Mouse (Mus musculus) forebrain, embryonic 16.5 days (tissue): ENCODE data around the gene Cstad. TPM values are rescaled to one million over a fixed set of nuclear protein-coding genes. Genes with fewer than 3 reads are reported as not detected.

Experiments used
- ATAC-seq: fragments of 200-750 bp; cut with Nextera tagmentation; 2 replicates; pipeline ENCODE4 v1.8.0; 2017; ENCODE audit warnings: mild to moderate bottlenecking, moderate library complexity
- H3K27ac ChIP-seq: fragments of 300-500 bp; sonication (generic); 2 replicates; pipeline ENCODE4 v1.5.1; 2014; ENCODE audit warnings: low read length, control low read depth
- H3K27me3 ChIP-seq: fragments of 300-500 bp; sonication (generic); replicated peaks from 2 replicates; pipeline ENCODE4 v1.6.1; 2014; ENCODE audit warnings: low read length; ENCODE audit not compliant: control insufficient read depth, insufficient read depth
- H3K36me3 ChIP-seq: fragments of 300-500 bp; sonication (generic); 2 replicates; pipeline ENCODE4 v1.6.1; 2014; ENCODE audit not compliant: control insufficient read depth, insufficient read depth
- H3K4me1 ChIP-seq: fragments of 300-500 bp; sonication (generic); replicated peaks from 2 replicates; pipeline ENCODE4 v1.6.1; 2014; ENCODE audit warnings: low read length; ENCODE audit not compliant: control insufficient read depth, insufficient read depth
- H3K4me2 ChIP-seq: fragments of 300-500 bp; sonication (generic); 2 replicates; pipeline ENCODE4 v1.6.1; 2014; ENCODE audit warnings: mild to moderate bottlenecking, low read length, control low read depth
- H3K4me3 ChIP-seq: fragments of 300-500 bp; sonication (generic); replicated peaks from 2 replicates; pipeline ENCODE4 v1.5.1; 2014; ENCODE audit warnings: mild to moderate bottlenecking, low read length, control low read depth
- H3K9ac ChIP-seq: fragments of 300-500 bp; sonication (generic); replicated peaks from 2 replicates; pipeline ENCODE4 v1.6.1; 2014; ENCODE audit warnings: low read depth, low read length, control low read depth
- H3K9me3 ChIP-seq: fragments of 300-500 bp; sonication (generic); 2 replicates; pipeline ENCODE4 v1.6.1; 2016; ENCODE audit warnings: low read length; ENCODE audit not compliant: control insufficient read depth
- WGBS: fragments of 180-500 bp; shearing (Covaris S2); extraction: QIAGEN DNeasy Blood & Tissue Kit; methylation state at CpG from one replicate; pipeline ENCODE4 v1.1.7; 2014; 5-methylcytosine and 5-hydroxymethylcytosine counted together
- polyA plus RNA-seq: library from polyadenylated mRNA; unstranded; fragments of >200 nt; fragmentation: Nextera tagmentation; extraction: Ambion mirVana; gene quantifications from 2 replicates; pipeline ENCODE4 v1.2.1, GENCODE M21; 2015

The Cstad gene
- polyA plus RNA-seq, 1 experiment from 2014 or later: 0.89 TPM

- H3K9ac ChIP-seq: peak overlapping the region; percentile 45
- WGBS: 9% methylated on average over 13 of the region's 13 CpGs
- H3K27ac ChIP-seq: peak overlapping the region; percentile 86
- ATAC-seq: peak; percentile 42
- no peaks in the 10 kb centered on the region for H3K36me3 ChIP-seq
- no peaks in the 10 kb centered on the region for H3K27me3 ChIP-seq
- peaks cover 52% of the 10 kb centered on the region for H3K4me1 ChIP-seq
- H3K4me2 ChIP-seq: 0 out of 2 replicates have a peak overlapping the region, but pooled peaks have one; percentile 4
- no peak overlapping the region for H3K4me3 ChIP-seq
- H3K9me3 ChIP-seq: no peaks in the 10 kb centered on the region
Observed at GRCm38 (mm10) chr2:30652581-30653037, 57.8 kb downstream of the Cstad start.

- no peak for ATAC-seq
- no peaks in the 10 kb centered on the region for H3K36me3 ChIP-seq
- H3K4me2 ChIP-seq: 0 out of 2 replicates have a peak overlapping the region, but pooled peaks have one; percentile 4
- peaks cover 52% of the 10 kb centered on the region for H3K4me1 ChIP-seq
- 74% methylated on average over 4 of the region's 4 CpGs for WGBS
- H3K9me3 ChIP-seq: no peaks in the 10 kb centered on the region
- H3K4me3 ChIP-seq: no peak overlapping the region
- peak overlapping the region; percentile 45; the same call in 1 of the 2 replicates for H3K9ac ChIP-seq
- H3K27me3 ChIP-seq: no peaks in the 10 kb centered on the region
- peak overlapping the region; percentile 86 for H3K27ac ChIP-seq
Observed at GRCm38 (mm10) chr2:30653046-30653445, 58.2 kb downstream of the Cstad start.

GRCm38 (mm10) chr2:30654158-30654557 is 59.3 kb downstream of the Cstad start:
- ATAC-seq: no peak
- H3K9me3 ChIP-seq: no peaks in the 10 kb centered on the region
- H3K4me3 ChIP-seq: no peak overlapping the region
- no peaks in the 10 kb centered on the region for H3K27me3 ChIP-seq
- H3K9ac ChIP-seq: no peak overlapping the region
- no peaks in the 10 kb centered on the region for H3K36me3 ChIP-seq
- H3K4me1 ChIP-seq: peaks cover 57% of the 10 kb centered on the region
- no peak overlapping the region for H3K4me2 ChIP-seq
- H3K27ac ChIP-seq: peak overlapping the region; percentile 71
- WGBS: 38% methylated on average over 9 of the region's 9 CpGs

GRCm38 (mm10) chr2:30654582-30654981 is 59.7 kb downstream of the Cstad start:
- Histone ChIP-seq H3K9me3 (no peaks in the 10 kb centered on the region), H3K9ac (no peak overlapping the region), H3K36me3 (no peaks in the 10 kb centered on the region), H3K4me1 (peaks cover 61% of the 10 kb centered on the region), H3K27me3 (no peaks in the 10 kb centered on the region), H3K27ac (peak overlapping the region; percentile 71), H3K4me2 (no peak overlapping the region), H3K4me3 (no peak overlapping the region)
- ATAC-seq: no peak
- 70% methylated on average over 6 of the region's 6 CpGs for WGBS

- 91% methylated on average over 5 of the region's 5 CpGs for WGBS
- Histone ChIP-seq H3K9ac (no peak overlapping the region), H3K9me3 (no peaks in the 10 kb centered on the region), H3K27me3 (no peaks in the 10 kb centered on the region), H3K27ac (no peak overlapping the region), H3K36me3 (no peaks in the 10 kb centered on the region), H3K4me1 (peaks cover 67% of the 10 kb centered on the region), H3K4me3 (no peak overlapping the region), H3K4me2 (no peak overlapping the region)
- ATAC-seq: no peak
Observed at GRCm38 (mm10) chr2:30655746-30656145, 60.9 kb downstream of the Cstad start.

GRCm38 (mm10) chr2:30656711-30657555 is 62.1 kb downstream of the Cstad start:
- WGBS: 50% methylated on average over 13 of the region's 13 CpGs
- Histone ChIP-seq H3K27ac (peak overlapping the region; percentile 100), H3K9me3 (no peaks in the 10 kb centered on the region), H3K36me3 (no peaks in the 10 kb centered on the region), H3K9ac (peak overlapping the region; percentile 80), H3K4me2 (no peak overlapping the region), H3K4me1 (peaks cover 76% of the 10 kb centered on the region), H3K4me3 (no peak overlapping the region), H3K27me3 (no peaks in the 10 kb centered on the region)
- no peak for ATAC-seq

GRCm38 (mm10) chr2:30657674-30658479 is 63.0 kb downstream of the Cstad start:
- Histone ChIP-seq H3K4me1 (peaks cover 67% of the 10 kb centered on the region), H3K36me3 (no peaks in the 10 kb centered on the region), H3K9me3 (no peaks in the 10 kb centered on the region), H3K27ac (peak overlapping the region; percentile 100), H3K4me2 (peak overlapping the region; percentile 80), H3K27me3 (no peaks in the 10 kb centered on the region), H3K9ac (peak overlapping the region; percentile 80), H3K4me3 (peak overlapping the region; percentile 44)
- WGBS: 1% methylated on average over 42 of the region's 42 CpGs
- peak; percentile 14 for ATAC-seq

- WGBS: under 1% methylated on average over 45 of the region's 45 CpGs
- H3K4me1 ChIP-seq: peaks cover 65% of the 10 kb centered on the region
- peak overlapping the region; percentile 80 for H3K9ac ChIP-seq
- H3K9me3 ChIP-seq: no peaks in the 10 kb centered on the region
- no peaks in the 10 kb centered on the region for H3K27me3 ChIP-seq
- H3K36me3 ChIP-seq: no peaks in the 10 kb centered on the region
- peak overlapping the region; percentile 80 for H3K4me2 ChIP-seq
- peak overlapping the region; percentile 100 for H3K27ac ChIP-seq
- H3K4me3 ChIP-seq: peak overlapping the region; percentile 44
- peak; percentile 85 for ATAC-seq
Observed at GRCm38 (mm10) chr2:30658480-30658843, 63.6 kb downstream of the Cstad start.
